Mouse (Mus musculus): Measurements from ENCODE around the gene Serpinb8. TPM values are rescaled to one million over a fixed set of nuclear protein-coding genes. Genes with fewer than 3 reads are reported as not detected.

The Serpinb8 gene
- polyA plus RNA-seq, 2 experiments = 2.6 to 8.1 TPM

GRCm38 (mm10) chr1:107577514-107577913, 12.3 kb upstream of the Serpinb8 start:
- TF ChIP-seq POLR2A (IDR thresholded peaks at IDR 0.05; ENCODE audit: borderline replicate concordance, extremely low read depth, insufficient read depth, insufficient read length) = no peak

GRCm38 (mm10) chr1:107581220-107581619, 8.6 kb upstream of the Serpinb8 start:
- no peak overlapping the region for H3K4me3 ChIP-seq (replicated peaks; ENCODE audit: low read length)
- no peaks in the 10 kb centered on the region for H3K27me3 ChIP-seq (ENCODE audit: control insufficient read depth, insufficient read depth, low read length)
- no peaks in the 10 kb centered on the region for H3K4me1 ChIP-seq (ENCODE audit: control insufficient read depth, insufficient read depth, low read length)
- no peak overlapping the region for H3K9ac ChIP-seq (ENCODE audit: low read depth, low read length, severe bottlenecking)
- no peaks in the 10 kb centered on the region for H3K9me3 ChIP-seq (ENCODE audit: control insufficient read depth, low read length)
- no peak for ATAC-seq (ENCODE audit: low FRiP score, low read depth)
- H3K27ac ChIP-seq (replicated peaks; ENCODE audit: low read depth, low read length) = no peak overlapping the region
- DNase-seq (ENCODE audit: low spot score) = no peak
- 85% methylated on average over 1 of the region's 1 CpGs for WGBS
- H3K36me3 ChIP-seq (ENCODE audit: control insufficient read depth, insufficient read depth, low read length) = no peaks in the 10 kb centered on the region
- TF ChIP-seq POLR2A (IDR thresholded peaks at IDR 0.05; ENCODE audit: borderline replicate concordance, extremely low read depth, insufficient read depth, insufficient read length) = no peak
- H3K4me2 ChIP-seq (replicated peaks; ENCODE audit: low read depth, low read length, severe bottlenecking) = no peak overlapping the region

More at GRCm38 (mm10) chr1:107577514-107577913, 12.3 kb upstream of the Serpinb8 start:
- 89% methylated on average over 1 of the region's 1 CpGs for WGBS
- H3K9ac ChIP-seq (ENCODE audit: low read depth, low read length, severe bottlenecking) = no peak overlapping the region
- no peaks in the 10 kb centered on the region for H3K4me1 ChIP-seq (ENCODE audit: control insufficient read depth, insufficient read depth, low read length)
- no peaks in the 10 kb centered on the region for H3K36me3 ChIP-seq (ENCODE audit: control insufficient read depth, insufficient read depth, low read length)
- no peaks in the 10 kb centered on the region for H3K9me3 ChIP-seq (ENCODE audit: control insufficient read depth, low read length)
- DNase-seq (ENCODE audit: low spot score) = no peak
- no peak overlapping the region for H3K27ac ChIP-seq (replicated peaks; ENCODE audit: low read depth, low read length)
- ATAC-seq (ENCODE audit: low FRiP score, low read depth) = no peak
- H3K27me3 ChIP-seq (ENCODE audit: control insufficient read depth, insufficient read depth, low read length) = no peaks in the 10 kb centered on the region
- H3K4me3 ChIP-seq (replicated peaks; ENCODE audit: low read length) = no peak overlapping the region
- H3K4me2 ChIP-seq (replicated peaks; ENCODE audit: low read depth, low read length, severe bottlenecking) = no peak overlapping the region

GRCm38 (mm10) chr1:107582900-107583299, 6.9 kb upstream of the Serpinb8 start:
- H3K9me3 ChIP-seq (ENCODE audit: control insufficient read depth, low read length) = no peaks in the 10 kb centered on the region
- H3K4me3 ChIP-seq (replicated peaks; ENCODE audit: low read length) = no peak overlapping the region
- TF ChIP-seq POLR2A (IDR thresholded peaks at IDR 0.05; ENCODE audit: borderline replicate concordance, extremely low read depth, insufficient read depth, insufficient read length) = no peak
- ATAC-seq (ENCODE audit: low FRiP score, low read depth) = no peak
- no peaks in the 10 kb centered on the region for H3K4me1 ChIP-seq (ENCODE audit: control insufficient read depth, insufficient read depth, low read length)
- no peak overlapping the region for H3K9ac ChIP-seq (ENCODE audit: low read depth, low read length, severe bottlenecking)
- H3K36me3 ChIP-seq (ENCODE audit: control insufficient read depth, insufficient read depth, low read length) = no peaks in the 10 kb centered on the region
- H3K4me2 ChIP-seq (replicated peaks; ENCODE audit: low read depth, low read length, severe bottlenecking) = no peak overlapping the region
- DNase-seq (ENCODE audit: low spot score) = no peak
- no peaks in the 10 kb centered on the region for H3K27me3 ChIP-seq (ENCODE audit: control insufficient read depth, insufficient read depth, low read length)
- no peak overlapping the region for H3K27ac ChIP-seq (replicated peaks; ENCODE audit: low read depth, low read length)

GRCm38 (mm10) chr1:107583958-107584376, 5.8 kb upstream of the Serpinb8 start:
- Histone ChIP-seq H3K9ac (ENCODE audit: low read depth, low read length, severe bottlenecking) (no peak overlapping the region), H3K36me3 (ENCODE audit: control insufficient read depth, insufficient read depth, low read length) (no peaks in the 10 kb centered on the region), H3K27me3 (ENCODE audit: control insufficient read depth, insufficient read depth, low read length) (no peaks in the 10 kb centered on the region), H3K4me1 (ENCODE audit: control insufficient read depth, insufficient read depth, low read length) (no peaks in the 10 kb centered on the region), H3K9me3 (ENCODE audit: control insufficient read depth, low read length) (no peaks in the 10 kb centered on the region), H3K4me3 (replicated peaks; ENCODE audit: low read length) (no peak overlapping the region), H3K27ac (replicated peaks; ENCODE audit: low read depth, low read length) (no peak overlapping the region), H3K4me2 (replicated peaks; ENCODE audit: low read depth, low read length, severe bottlenecking) (no peak overlapping the region)
- ATAC-seq (ENCODE audit: low FRiP score, low read depth) (no peak), DNase-seq (ENCODE audit: low spot score) (no peak)
- TF ChIP-seq POLR2A (IDR thresholded peaks at IDR 0.05; ENCODE audit: borderline replicate concordance, extremely low read depth, insufficient read depth, insufficient read length) = no peak
- WGBS = 50% methylated on average over 1 of the region's 1 CpGs

GRCm38 (mm10) chr1:107584932-107585331, 4.9 kb upstream of the Serpinb8 start:
- ATAC-seq (ENCODE audit: low FRiP score, low read depth) (no peak), DNase-seq (ENCODE audit: low spot score) (no peak)
- WGBS = 84% methylated on average over 3 of the region's 3 CpGs
- H3K9ac ChIP-seq (ENCODE audit: low read depth, low read length, severe bottlenecking) = no peak overlapping the region
- no peaks in the 10 kb centered on the region for H3K27me3 ChIP-seq (ENCODE audit: control insufficient read depth, insufficient read depth, low read length)
- H3K4me3 ChIP-seq (replicated peaks; ENCODE audit: low read length) = no peak overlapping the region
- H3K9me3 ChIP-seq (ENCODE audit: control insufficient read depth, low read length) = no peaks in the 10 kb centered on the region
- no peak for TF ChIP-seq POLR2A (IDR thresholded peaks at IDR 0.05; ENCODE audit: borderline replicate concordance, extremely low read depth, insufficient read depth, insufficient read length)
- no peaks in the 10 kb centered on the region for H3K4me1 ChIP-seq (ENCODE audit: control insufficient read depth, insufficient read depth, low read length)
- no peaks in the 10 kb centered on the region for H3K36me3 ChIP-seq (ENCODE audit: control insufficient read depth, insufficient read depth, low read length)
- H3K27ac ChIP-seq (replicated peaks; ENCODE audit: low read depth, low read length) = no peak overlapping the region
- H3K4me2 ChIP-seq (replicated peaks; ENCODE audit: low read depth, low read length, severe bottlenecking) = no peak overlapping the region

- no peak for TF ChIP-seq POLR2A (IDR thresholded peaks at IDR 0.05; ENCODE audit: borderline replicate concordance, extremely low read depth, insufficient read depth, insufficient read length)
- no peak for DNase-seq (ENCODE audit: low spot score)
- H3K27ac ChIP-seq (replicated peaks; ENCODE audit: low read depth, low read length) = no peak overlapping the region
- no peaks in the 10 kb centered on the region for H3K27me3 ChIP-seq (ENCODE audit: control insufficient read depth, insufficient read depth, low read length)
- ATAC-seq (ENCODE audit: low FRiP score, low read depth) = no peak
- no peaks in the 10 kb centered on the region for H3K36me3 ChIP-seq (ENCODE audit: control insufficient read depth, insufficient read depth, low read length)
- H3K9ac ChIP-seq (ENCODE audit: low read depth, low read length, severe bottlenecking) = no peak overlapping the region
- no peak overlapping the region for H3K4me2 ChIP-seq (replicated peaks; ENCODE audit: low read depth, low read length, severe bottlenecking)
- 80% methylated on average over 3 of the region's 3 CpGs for WGBS
- H3K4me3 ChIP-seq (replicated peaks; ENCODE audit: low read length) = no peak overlapping the region
- no peaks in the 10 kb centered on the region for H3K4me1 ChIP-seq (ENCODE audit: control insufficient read depth, insufficient read depth, low read length)
- no peaks in the 10 kb centered on the region for H3K9me3 ChIP-seq (ENCODE audit: control insufficient read depth, low read length)
Measured at GRCm38 (mm10) chr1:107586196-107586595, 3.6 kb upstream of the Serpinb8 start.

Data from limb, embryonic 14.5 days (tissue).